Mouse (Mus musculus) liver, embryonic 11.5 days (tissue): ENCODE measurements around the gene Kri1. TPM values are rescaled to one million over a fixed set of nuclear protein-coding genes. Genes with fewer than 3 reads are reported as not detected.
"Not testable (repeated sequence)": the region's sequence is repeated elsewhere in the genome, so short reads cannot be mapped to it uniquely, and the experiment has no call there.

Source experiments
- ATAC-seq: fragments of 200-750 bp; cut with Nextera tagmentation; replicated peaks from 2 replicates; pipeline ENCODE4 v1.8.0; 2017; ENCODE audit warnings: moderate number of reproducible peaks, mild to moderate bottlenecking, moderate TSS enrichment, moderate library complexity; ENCODE audit not compliant: low FRiP score
- DNase-seq: peaks from one replicate; pipeline ENCODE4 v3.0.0-alpha.2; 2017; ENCODE audit warnings: low spot score
- H3K27ac ChIP-seq: fragments of 300-500 bp; sonication (generic); 2 replicates; pipeline ENCODE4 v1.5.1; 2014; ENCODE audit warnings: mild to moderate bottlenecking, low read depth, low read length, control low read depth
- H3K27me3 ChIP-seq: fragments of 300-500 bp; sonication (generic); replicated peaks from 2 replicates; pipeline ENCODE4 v1.6.1; 2014; ENCODE audit warnings: low read length, mixed read lengths; ENCODE audit not compliant: control insufficient read depth, insufficient read depth
- H3K36me3 ChIP-seq: fragments of 300-500 bp; sonication (generic); 2 replicates; pipeline ENCODE4 v1.6.1; 2014; ENCODE audit warnings: mild to moderate bottlenecking, low read length, moderate library complexity, mixed read lengths; ENCODE audit not compliant: control insufficient read depth, insufficient read depth
- H3K4me1 ChIP-seq: fragments of 300-500 bp; sonication (generic); replicated peaks from 2 replicates; pipeline ENCODE4 v1.6.1; 2014; ENCODE audit warnings: low read length, mixed read lengths; ENCODE audit not compliant: control insufficient read depth, insufficient read depth
- H3K4me2 ChIP-seq: fragments of 300-500 bp; sonication (generic); 2 replicates; pipeline ENCODE4 v1.6.1; 2014; ENCODE audit warnings: mild to moderate bottlenecking, control low read depth, moderate library complexity
- H3K4me3 ChIP-seq: fragments of 300-500 bp; sonication (generic); 2 replicates; pipeline ENCODE4 v1.5.1; 2014; ENCODE audit warnings: low read depth, low read length, control low read depth
- H3K9ac ChIP-seq: fragments of 300-500 bp; sonication (generic); 2 replicates; pipeline ENCODE4 v1.6.1; 2014; ENCODE audit warnings: low read depth, low read length, control low read depth
- H3K9me3 ChIP-seq: fragments of 300-500 bp; sonication (generic); 2 replicates; pipeline ENCODE4 v1.6.1; 2016; ENCODE audit warnings: low read length, inconsistent platforms, mixed read lengths; ENCODE audit not compliant: control insufficient read depth
- WGBS: fragments of 180-500 bp; shearing (Covaris S2); extraction: QIAGEN DNeasy Blood & Tissue Kit; methylation state at CpG from one replicate; pipeline ENCODE4 v1.1.7; 2014; 5-methylcytosine and 5-hydroxymethylcytosine counted together
- polyA plus RNA-seq: library from polyadenylated mRNA; unstranded; fragments of >200 nt; fragmentation: Nextera tagmentation; extraction: Ambion mirVana; gene quantifications from 2 replicates; pipeline ENCODE4 v1.2.1, GENCODE M21; 2014

The Kri1 gene
- polyA plus RNA-seq, 1 experiment from 2014 or later, result 24.2 TPM

DNA sequence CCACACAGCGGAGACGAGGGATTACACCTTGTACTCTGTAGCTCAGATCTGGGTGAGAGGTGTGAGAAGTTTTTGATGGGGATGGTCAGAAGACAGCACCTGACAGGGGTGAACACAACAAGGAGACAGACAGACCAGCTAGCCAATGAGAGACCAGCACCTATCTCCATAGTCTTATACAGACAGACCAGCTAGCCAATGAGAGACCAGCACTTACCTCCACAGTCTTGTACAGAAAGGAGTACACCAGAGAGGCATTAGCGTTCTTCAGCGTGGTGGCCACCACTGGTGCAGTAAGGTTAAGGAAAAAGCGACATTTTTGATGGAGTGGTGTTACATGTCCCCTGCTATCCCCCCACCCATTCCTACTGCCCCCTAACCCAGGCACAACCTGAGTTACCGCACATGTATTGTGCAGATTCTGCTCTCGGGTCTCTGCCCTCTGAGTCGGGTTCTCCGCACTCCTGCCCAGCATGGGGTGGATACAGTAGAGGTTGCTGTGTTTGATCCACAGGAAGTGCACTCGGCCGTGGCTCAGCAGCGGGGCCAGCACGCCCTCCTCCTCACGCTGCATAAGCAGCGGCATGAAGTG lies 21.5 kb upstream of the Kri1 start:
- no peaks in the 10 kb centered on the region for H3K36me3 ChIP-seq
- H3K4me3 ChIP-seq, result no peak overlapping the region
- H3K27me3 ChIP-seq, result peaks cover 15% of the 10 kb centered on the region
- no peak overlapping the region for H3K27ac ChIP-seq
- H3K4me1 ChIP-seq, result peaks cover 4% of the 10 kb centered on the region
- DNase-seq, result no peak
- ATAC-seq, result 0 out of 2 replicates have a peak, but pooled peaks have one; percentile 30
- H3K9ac ChIP-seq, result no peak overlapping the region
- WGBS, result 65% methylated on average over 15 of the region's 15 CpGs
- H3K4me2 ChIP-seq, result peak overlapping the region; percentile 31
- no peaks in the 10 kb centered on the region for H3K9me3 ChIP-seq

DNA sequence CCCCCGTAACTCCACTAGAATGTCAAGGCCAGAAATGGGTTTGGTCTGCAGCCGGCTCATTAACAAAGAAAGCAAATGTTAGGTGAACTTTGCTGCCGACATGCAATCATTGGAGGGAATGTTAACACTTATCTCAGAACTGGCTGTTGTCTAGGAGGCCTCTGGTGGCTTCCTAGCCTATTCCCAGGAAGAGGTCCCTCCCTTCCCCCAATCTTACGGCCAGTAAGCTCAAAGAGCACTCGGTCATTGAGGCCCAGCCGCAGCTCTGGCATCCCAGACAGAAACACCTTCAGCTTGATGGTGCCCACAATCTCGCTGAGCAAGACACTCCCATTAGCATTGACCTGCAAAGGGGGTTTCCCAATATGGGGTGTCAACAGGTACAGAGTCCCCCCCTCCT lies 17.3 kb upstream of the Kri1 start:
- Histone ChIP-seq H3K4me2 (no peak overlapping the region), H3K36me3 (no peaks in the 10 kb centered on the region), H3K27ac (no peak overlapping the region), H3K4me1 (no peaks in the 10 kb centered on the region), H3K9me3 (no peaks in the 10 kb centered on the region), H3K4me3 (no peak overlapping the region), H3K27me3 (no peaks in the 10 kb centered on the region), H3K9ac (no peak overlapping the region)
- DNase-seq (no peak), ATAC-seq (no peak)
- 71% methylated on average over 7 of the region's 7 CpGs for WGBS

DNA sequence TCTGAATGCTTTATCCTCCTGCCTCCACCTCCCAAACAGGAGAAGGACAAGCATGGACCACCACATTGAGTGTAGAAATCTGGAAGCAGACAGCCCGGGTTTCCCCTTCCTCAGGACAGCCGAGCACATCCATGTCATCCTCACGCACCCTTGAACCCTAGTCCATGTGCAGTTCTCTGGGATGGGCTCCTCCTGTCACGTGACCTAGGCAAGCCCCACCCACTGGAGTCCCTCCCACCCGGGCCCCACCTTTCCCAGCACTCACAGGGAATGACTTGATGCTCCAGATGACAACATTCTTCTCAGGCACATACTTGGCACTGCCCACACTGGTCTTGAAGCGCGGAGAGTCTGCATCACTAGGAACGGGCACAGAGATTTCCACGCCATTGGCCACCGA lies 11.2 kb upstream of the Kri1 start:
- DNase-seq (no peak), ATAC-seq (no peak)
- Histone ChIP-seq H3K9me3 (no peaks in the 10 kb centered on the region), H3K4me1 (no peaks in the 10 kb centered on the region), H3K9ac (no peak overlapping the region), H3K4me2 (no peak overlapping the region), H3K27ac (no peak overlapping the region), H3K36me3 (no peaks in the 10 kb centered on the region), H3K4me3 (no peak overlapping the region), H3K27me3 (no peaks in the 10 kb centered on the region)
- 83% methylated on average over 10 of the region's 10 CpGs for WGBS

DNA sequence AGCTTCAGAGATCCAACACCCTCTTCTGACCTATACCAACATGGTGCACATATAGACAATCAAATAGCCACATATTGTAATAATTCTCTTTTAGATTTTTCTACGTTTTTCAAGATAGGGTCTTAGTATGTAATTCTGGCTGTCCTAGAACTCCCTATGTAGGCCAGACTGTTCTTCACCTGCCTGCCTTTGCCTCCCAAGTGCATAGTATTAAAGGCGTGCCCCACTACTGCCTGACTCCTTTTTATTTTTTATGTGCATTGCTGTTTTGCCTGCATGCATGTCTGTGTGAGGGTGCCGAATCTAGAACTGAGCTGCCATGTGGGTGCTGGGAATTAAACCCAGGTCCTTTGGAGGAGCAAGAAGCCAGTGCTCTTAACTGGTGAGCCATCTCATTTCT lies 4.5 kb upstream of the Kri1 start:
- Histone ChIP-seq H3K36me3 (0 out of 2 replicates have a peak, but pooled peaks cover 4% of the 10 kb centered on the region), H3K4me3 (no peak overlapping the region), H3K4me2 (peak overlapping the region; percentile 53), H3K27ac (0 out of 2 replicates have a peak overlapping the region, but pooled peaks have one; percentile 36), H3K27me3 (no peaks in the 10 kb centered on the region), H3K4me1 (peaks cover 17% of the 10 kb centered on the region), H3K9ac (peak overlapping the region; percentile 75), H3K9me3 (no peaks in the 10 kb centered on the region)
- WGBS, result 80% methylated on average over 3 of the region's 3 CpGs
- no peak for ATAC-seq
- no peak for DNase-seq

DNA sequence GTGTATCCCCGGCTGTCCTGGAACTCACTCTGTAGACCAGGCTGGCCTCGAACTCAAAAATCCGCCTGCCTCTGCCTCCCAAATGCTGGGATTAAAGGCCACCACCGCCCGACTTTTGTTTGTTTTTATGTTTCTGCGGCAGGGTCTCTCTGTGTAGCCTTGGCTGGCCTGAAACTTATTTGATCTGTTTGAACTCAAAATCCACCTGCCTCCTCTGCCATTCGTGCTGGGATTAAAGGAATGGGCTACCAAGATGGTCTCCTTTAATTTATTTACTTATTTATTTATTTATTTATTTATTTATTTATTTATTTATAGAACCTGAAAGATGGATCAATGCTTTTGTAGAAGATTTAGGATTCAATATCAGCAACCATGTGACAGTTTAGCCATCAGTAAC lies 4.1 kb upstream of the Kri1 start:
- not testable (repeated sequence) for H3K9me3 ChIP-seq, H3K27me3 ChIP-seq, ATAC-seq, DNase-seq, H3K36me3 ChIP-seq
- peak overlapping the region; percentile 75 for H3K9ac ChIP-seq
- WGBS, result 13% methylated on average over 7 of the region's 7 CpGs
- H3K27ac ChIP-seq, result peak overlapping the region; percentile 89
- peak overlapping the region; percentile 45 for H3K4me3 ChIP-seq
- H3K4me2 ChIP-seq, result peak overlapping the region; percentile 53
- H3K4me1 ChIP-seq, result peaks cover 21% of the 10 kb centered on the region

DNA sequence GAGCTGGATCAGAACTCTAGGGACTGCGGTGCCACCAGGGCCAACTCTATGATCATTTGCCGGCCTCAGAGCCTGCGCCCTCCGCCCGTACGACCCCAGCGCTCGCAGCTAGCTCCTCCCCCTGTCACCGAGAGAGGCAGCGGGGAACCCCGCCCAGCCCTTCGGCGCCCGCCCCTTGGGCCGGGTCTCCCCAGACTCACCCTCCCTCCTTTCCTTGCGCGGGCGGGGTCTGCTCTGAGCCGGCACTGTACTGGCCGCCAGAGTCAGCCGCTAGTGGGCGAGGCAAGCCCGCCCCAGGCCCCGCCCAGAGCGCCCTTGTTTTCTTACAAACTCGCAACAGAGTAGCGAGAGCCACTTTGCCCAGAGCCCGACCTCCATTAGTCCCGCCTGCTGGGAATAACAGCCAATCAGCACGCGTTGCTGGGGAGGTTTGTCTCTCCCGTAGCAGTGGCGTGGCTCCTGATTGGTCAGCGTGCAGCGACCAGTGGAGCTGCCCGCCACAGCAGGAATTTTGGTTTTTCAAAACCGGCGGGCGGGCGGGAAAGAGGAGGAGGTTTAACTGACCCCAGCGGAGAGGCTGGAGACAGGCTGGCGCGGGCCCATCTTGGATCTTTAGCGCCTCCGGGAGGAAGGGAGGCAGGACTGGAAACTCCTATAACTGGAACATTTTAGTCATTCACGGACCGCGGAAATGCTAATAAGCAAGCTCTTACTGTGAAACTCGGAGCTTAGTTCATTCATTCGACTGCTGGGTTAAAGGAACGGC lies 3.4 kb upstream of the Kri1 start, which contains the start of gene Cdkn2d:
Cdkn2d (minus strand) TSS at position 386 of the 766 bp plus-strand sequence.
- DNase-seq, result peak; percentile 100
- Histone ChIP-seq H3K4me1 (peaks cover 28% of the 10 kb centered on the region), H3K27ac (peak within 1 kb of the TSS; percentile 89), H3K36me3 (0 out of 2 replicates have a peak, but pooled peaks cover 4% of the 10 kb centered on the region), H3K4me3 (peak within 1 kb of the TSS; percentile 89), H3K9me3 (no peaks in the 10 kb centered on the region), H3K4me2 (peak within 1 kb of the TSS; percentile 83), H3K9ac (peak within 1 kb of the TSS; percentile 92), H3K27me3 (no peaks in the 10 kb centered on the region)
- peak; percentile 90 for ATAC-seq
- under 1% methylated on average over 50 of the region's 51 CpGs for WGBS

DNA sequence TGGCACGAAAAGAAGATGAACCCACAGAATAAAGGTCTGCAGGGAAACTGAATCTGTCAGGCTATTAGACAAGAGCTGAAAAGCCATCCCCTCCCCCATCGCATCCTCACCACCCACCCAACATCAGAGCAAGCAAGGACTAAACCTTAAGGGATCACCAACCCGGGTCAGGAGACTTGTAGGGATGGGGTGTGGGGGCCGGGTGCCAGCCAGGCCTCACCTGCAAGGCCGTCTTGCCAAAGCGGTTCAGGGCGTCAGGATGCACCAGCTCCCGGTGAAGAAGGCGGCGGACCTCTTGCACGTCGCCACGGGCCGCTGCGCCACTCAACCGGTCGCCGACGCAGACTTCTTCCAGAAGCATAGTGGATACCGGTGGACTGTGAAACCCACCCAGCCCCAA lies 2.8 kb upstream of the Kri1 start:
- Histone ChIP-seq H3K9me3 (no peaks in the 10 kb centered on the region), H3K27ac (peak overlapping the region; percentile 89), H3K27me3 (no peaks in the 10 kb centered on the region), H3K4me2 (peak overlapping the region; percentile 83), H3K9ac (peak overlapping the region; percentile 92), H3K36me3 (peaks cover 7% of the 10 kb centered on the region), H3K4me3 (peak overlapping the region; percentile 89), H3K4me1 (peaks cover 28% of the 10 kb centered on the region)
- WGBS, result 1% methylated on average over 20 of the region's 20 CpGs
- no peak for DNase-seq
- ATAC-seq, result peak; percentile 8

DNA sequence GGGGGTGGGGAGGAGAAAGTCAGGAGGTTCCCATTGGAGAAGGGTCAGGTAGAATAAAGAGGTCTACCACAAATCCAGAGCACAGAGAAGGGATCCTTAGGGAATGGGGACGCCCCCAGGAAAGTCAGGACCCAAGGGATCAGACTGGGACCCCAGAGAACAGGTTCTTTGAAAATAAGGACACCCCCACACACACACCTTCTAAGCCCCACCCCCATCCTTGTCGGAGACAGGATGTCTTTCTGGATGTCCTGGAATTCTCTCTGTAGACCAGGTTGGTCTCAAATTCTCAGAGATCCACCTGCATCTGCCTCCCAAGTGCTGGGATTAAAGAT lies 1.5 kb upstream of the Kri1 start:
- H3K36me3 ChIP-seq, result peaks cover 13% of the 10 kb centered on the region
- no peak for ATAC-seq
- H3K27ac ChIP-seq, result peak overlapping the region; percentile 90; the same call in 1 of the 2 replicates
- H3K9me3 ChIP-seq, result no peaks in the 10 kb centered on the region
- 80% methylated on average over 2 of the region's 2 CpGs for WGBS
- H3K4me1 ChIP-seq, result peaks cover 30% of the 10 kb centered on the region
- DNase-seq, result no peak
- H3K27me3 ChIP-seq, result no peaks in the 10 kb centered on the region
- H3K9ac ChIP-seq, result peak overlapping the region; percentile 92
- H3K4me2 ChIP-seq, result peak overlapping the region; percentile 83
- H3K4me3 ChIP-seq, result peak overlapping the region; percentile 89
